Mouse (Mus musculus) monocyte, adult 5-6 weeks (primary cell): ENCODE data around the gene Brd4. TPM values are rescaled to one million over a fixed set of nuclear protein-coding genes. Genes with fewer than 3 reads are reported as not detected.

Source experiments
- ATAC-seq: fragments of 153-309, 156-312 bp; replicated peaks from 2 replicates; pipeline ENCODE4 v1.8.0; 2017; ENCODE audit warnings: mild to moderate bottlenecking; ENCODE audit not compliant: low TSS enrichment, insufficient number of reproducible peaks, severe bottlenecking, poor library complexity, low FRiP score
- total RNA-seq: library from RNA; stranded (forward); fragments of 200-1000, 200-491, 200-594 nt; gene quantifications from 3 replicates; pipeline ENCODE4 v1.2.3, GENCODE M21; 2017

Brd4 gene
- total RNA-seq, 1 experiment from 2014 or later = 47.1 TPM

DNA sequence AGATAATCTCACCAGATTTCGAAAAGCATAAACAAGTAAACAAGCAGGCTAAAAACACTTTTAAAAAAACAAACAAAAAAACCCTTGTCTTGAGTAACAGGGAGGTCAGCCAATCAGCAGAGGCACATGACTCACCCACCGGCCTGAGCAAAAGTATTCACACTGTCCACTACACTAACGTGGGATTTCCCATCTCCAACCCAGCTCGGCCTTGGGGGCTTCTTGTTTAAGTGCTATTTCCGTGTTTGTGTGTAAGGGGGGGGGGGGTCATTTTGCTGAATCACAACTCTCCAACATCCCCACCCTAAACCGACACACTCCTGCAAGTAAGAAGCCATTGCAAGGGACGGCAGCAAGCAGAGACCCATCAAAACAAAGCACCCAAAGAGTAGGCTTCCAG lies 1.2 kb downstream of the Brd4 start:
- no peak for ATAC-seq

DNA sequence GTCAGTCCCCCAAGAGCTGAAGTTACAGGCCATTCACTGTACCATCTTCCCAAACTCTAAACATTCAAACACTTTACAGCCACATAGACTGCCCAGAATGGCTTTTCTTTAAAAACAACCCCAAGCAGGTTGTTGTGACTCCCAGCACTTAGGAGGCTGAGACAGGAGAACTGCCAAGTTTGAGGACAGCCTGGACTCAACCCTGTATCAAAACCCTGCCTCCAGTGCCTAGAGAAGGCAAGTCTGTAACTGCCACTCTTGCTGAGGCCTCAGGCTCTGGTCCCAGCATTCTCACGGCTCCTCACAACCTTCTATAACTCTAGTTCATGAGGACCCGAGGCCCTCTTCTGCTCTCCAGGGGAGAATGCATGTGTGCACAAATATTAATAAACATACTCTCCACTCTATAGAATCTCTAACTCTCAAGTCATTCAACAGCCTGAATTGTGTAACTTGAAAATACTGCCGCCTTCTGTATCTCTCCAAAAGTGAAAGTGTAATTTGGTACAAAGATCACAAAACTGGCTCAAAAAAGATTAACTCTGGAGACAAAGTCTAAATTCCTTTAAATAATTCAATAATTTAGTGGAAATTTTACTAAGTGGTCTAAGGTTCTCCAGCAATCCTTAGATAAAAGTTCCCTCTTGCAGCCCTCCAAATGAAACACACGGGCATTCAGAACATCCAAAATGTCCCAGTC lies 2.8 kb downstream of the Brd4 start:
- no peak for ATAC-seq

DNA sequence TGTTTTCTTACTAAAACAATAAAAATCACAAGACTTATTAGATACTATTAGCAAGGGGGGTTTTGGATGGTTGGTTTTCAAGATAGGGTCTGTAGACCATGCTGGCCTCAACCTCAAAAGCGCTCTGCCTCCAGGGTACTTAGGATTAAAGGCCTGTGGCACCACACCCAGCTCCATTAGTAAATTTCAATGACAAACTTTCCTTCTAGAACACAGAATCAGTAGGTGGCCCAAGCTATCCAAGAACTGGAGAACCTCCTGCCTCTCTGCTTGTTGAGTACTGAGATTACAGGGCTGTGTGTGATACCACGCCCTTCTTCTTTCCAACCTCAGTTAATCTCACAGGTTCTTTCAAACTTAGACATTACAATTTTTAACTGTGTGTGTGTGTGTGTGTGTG lies 3.4 kb downstream of the Brd4 start:
- no peak for ATAC-seq

DNA sequence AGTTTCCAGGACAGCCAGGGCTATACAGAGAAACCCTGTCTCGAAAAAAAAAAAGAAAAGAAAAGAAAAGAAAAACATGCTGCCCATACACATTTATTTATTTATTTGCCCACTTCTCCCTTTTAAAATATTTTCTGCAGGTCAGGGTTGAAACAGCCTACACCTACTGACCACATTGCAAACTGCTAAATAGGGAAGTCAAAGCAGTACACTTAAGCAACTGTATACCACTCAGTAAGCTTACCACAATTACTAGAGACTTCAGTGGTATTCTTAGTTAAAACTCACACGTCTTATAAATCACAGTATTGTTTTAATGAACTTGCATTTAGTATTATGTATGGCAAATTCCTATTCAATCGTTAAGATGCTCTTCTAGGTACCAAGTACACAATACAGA lies 3.9 kb downstream of the Brd4 start:
- peak; percentile 46; the same call in 1 of the 2 replicates for ATAC-seq

DNA sequence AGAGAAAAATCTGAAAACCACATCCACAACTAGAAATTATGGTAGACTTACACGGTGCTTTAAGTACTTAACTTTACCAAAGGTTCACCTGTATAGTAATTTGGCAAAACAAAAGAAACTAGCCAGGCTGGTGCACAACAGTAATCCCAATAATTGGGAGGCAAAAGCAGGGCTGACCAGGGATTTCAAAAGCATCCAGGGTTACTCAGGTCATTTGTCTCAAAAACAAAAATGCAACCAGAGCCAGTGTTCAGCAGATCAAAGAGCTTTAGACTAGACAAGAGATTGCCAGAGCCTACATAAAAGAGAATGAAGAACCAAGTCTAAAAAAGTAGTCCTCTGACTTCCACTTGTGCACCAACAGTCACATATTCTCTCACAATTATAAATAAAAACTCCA lies 7.3 kb downstream of the Brd4 start:
- no peak for ATAC-seq

DNA sequence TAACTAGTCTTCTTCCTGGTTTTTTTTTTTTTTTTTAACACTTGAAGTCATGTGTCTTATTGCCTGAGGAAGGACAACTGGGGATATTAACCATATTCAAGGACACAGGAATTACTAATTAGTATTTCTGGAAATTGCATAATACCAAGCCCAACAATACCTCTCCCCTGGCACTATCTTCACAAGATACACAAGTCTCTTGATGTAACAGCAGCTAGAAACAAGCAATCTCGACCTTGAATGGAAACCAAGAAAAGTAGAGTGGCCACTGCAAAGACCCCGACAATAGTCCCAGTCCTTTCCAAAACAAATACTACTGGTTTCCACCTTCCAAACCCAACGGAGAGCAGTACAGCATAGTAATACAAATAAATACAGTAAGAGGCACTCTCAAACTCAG lies 9.0 kb downstream of the Brd4 start:
- ATAC-seq = no peak

DNA sequence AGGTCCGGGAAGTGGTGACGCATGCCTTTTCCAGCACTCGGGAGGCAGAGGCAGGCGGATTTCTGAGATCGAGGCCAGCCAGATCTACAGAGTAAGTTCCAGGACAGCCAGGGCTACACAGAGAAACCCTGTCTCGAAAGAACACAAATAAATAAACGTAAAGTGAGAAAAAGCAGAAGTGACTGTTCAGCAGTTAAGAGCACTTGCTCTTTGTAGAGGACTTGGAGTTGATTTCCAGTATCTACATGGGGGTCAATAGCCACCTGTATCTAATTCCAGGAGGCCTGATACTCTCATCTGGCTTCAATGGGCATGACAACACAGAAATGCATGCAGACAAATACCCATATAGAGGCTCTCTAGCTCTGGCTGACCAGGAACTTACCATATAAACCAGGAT lies 15.4 kb downstream of the Brd4 start:
- no peak for ATAC-seq

DNA sequence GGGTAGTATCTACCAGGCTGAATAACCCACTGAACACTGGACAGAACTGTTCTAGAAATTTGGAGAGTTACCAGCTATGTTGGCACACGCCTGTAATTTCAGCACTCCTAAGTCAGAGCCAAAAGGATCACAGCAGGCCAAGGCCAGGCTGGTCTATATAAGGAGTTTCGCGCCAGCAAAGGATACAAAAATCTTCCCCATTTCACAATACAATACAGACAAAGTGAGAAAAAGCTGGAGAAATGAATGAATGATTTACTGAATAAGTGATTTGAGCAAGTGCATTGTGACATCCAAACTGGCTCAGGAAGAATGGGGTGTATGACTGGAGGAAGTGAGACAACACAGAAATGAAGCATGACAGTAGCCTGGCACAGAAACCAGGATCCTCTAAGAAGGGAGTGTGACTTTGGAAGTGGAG lies 16.0 kb downstream of the Brd4 start:
- ATAC-seq = peak; percentile 61; the same call in 1 of the 2 replicates

DNA sequence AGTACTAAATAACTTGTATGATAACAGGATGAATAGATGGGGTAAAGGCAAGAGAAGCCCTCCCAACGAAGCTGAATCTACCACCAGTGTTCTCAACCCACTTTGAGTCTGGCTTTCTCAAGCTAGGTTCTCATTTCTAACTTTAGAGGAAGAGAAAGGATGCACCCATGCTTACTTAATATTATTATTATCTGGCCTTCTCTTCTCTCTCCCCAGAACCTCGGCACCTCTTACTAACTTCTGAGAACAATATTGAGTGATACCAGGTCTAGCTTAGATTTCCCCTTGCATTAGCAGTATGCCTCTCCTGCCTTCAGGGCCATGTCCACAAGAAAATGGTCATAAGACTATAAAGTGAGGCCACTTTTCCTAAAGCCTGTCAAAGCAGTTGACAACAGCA lies 16.4 kb downstream of the Brd4 start:
- no peak for ATAC-seq

DNA sequence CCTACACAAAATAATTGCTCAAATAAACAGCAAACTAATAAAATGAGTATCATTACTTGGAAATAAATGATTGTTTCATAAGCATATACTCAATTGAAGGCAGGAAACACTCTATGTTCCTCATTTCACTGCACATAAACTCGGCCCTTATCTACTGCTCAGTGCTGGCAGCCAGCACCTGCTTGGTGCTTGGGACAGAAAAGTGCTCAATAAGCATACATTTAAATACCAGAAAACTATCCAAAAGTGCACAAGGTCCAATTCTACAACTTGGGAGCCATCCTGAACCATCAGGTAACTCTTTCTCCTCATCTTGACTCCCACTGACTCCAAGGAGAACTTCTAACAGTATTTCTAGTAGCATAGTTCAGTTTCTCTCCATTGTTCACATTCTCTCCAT lies 16.9 kb downstream of the Brd4 start:
- no peak for ATAC-seq

DNA sequence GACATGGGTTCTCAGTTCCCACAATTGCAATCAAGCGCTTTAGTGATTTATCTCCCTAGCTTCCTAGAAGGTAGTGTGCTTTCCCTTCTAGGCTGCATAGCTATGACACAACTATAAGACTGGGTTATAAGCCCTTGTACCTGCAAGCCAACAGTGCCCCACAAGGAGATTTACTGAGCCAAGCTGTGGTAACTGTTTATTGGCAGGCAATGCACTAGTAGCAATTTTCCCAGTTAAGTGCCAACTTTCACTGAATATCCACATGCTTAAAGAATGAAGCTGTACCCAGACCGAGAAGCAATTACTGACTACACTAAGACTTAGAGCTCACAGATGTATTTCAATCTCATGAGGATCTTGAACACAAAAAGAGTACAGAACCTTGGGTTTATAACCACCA lies 20.9 kb downstream of the Brd4 start:
- ATAC-seq = no peak

DNA sequence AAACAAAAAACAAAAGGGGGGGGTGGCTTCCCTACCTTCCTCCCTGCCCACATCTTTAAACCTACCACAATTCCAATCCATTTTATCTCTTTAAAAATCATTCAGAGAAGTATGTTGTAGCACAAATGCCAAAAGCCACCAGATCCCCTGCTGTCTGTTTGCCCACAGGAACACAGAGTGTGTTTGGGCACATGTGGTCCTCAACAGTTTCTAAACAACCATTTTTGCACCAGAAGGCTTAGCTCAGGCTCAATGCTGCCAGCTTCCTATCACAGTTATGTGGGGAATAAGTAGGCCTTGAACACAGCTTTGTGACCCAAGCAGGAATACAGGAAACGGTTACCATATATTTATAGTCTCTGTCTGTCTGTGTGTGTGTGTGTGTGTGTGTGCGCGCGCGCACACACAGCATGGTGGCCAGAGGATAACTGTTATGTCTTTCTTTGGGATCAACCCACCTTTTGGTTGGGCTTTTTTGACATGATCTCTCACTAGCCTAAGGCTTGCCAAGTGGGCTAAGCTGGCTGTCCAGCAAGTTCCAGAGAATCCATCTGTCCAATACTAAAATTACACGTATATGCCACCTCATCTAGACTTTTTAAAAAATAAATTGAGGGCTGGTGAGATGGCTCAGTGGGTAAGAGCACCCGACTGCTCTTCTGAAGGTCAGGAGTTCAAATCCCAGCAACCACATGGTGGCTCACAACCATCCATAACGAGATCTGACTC lies 21.5 kb downstream of the Brd4 start:
- no peak for ATAC-seq

DNA sequence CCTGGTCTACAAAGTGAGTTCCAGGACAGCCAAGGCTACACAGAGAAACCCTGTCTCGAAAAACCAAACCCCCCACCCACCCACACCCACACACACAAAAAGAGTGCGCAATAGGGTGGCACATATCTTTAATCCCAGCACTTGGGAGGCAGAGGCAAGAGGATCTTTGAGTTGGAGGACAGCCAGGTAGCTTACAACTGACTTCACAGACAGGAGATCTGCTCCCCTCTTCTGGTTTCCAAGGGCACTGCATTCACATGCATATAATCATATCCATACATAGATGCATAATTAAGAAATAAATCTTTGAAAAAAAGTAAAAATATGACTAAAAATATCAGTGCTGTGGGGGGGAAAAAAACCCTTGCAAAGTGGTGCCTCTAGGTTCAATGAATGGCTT lies 25.7 kb downstream of the Brd4 start:
- ATAC-seq = no peak

DNA sequence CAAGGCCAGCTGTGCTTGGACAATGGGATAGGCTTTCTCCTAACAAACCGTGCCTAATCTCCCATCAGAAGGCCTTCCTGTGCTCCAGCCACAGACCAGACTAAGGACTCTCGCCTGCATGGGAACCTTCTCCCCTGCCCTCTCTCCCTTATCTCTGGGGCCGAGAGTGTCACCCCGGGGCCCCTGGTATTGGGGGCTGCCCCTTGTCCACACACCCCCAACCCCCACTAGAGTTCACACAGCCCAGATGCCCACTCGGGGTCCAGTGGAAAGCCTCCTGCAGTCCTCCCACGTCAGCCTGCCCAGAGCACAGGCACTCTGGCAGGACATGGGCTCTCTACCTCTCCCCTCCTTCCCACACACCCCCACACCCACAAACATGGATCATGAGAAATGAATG lies 26.6 kb downstream of the Brd4 start:
- no peak for ATAC-seq

DNA sequence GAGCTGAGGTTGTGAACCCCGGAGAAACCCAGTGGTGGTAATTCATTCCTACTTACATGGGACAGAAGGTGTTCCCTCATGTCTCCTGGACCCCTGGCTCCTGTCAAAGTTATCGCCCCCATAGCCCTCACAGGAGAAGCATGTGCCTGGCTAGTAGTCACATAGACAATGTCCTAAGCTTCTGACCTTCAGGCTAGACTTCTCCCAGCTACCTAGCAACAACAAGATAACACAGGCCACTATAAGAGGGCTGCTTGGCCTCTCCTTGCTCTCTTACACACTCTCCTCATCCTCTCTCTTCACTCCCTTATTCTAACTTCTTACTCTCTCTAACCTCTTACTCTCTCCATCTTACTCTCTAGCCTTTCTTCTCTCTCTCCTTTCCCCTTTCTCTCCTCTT lies 27.1 kb downstream of the Brd4 start:
- ATAC-seq = no peak

DNA sequence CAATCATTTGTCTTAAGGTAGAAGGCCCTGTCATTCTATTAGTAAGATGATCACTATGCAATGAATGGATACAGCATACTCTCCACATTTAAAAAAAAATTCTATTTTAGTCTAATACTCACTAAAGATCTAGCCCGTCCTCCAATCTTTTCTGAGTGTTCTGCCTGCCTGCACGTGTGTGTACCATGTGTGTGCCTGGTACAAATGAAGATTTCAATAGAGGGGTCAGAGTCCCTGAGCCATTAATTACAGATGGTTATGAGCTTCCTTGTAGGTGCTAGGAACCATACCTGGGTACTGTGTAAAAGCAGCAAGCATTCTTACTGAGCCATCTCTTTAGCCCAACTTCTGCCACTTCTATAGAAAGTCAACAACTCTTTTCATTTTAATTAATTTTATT lies 27.6 kb downstream of the Brd4 start:
- no peak for ATAC-seq

DNA sequence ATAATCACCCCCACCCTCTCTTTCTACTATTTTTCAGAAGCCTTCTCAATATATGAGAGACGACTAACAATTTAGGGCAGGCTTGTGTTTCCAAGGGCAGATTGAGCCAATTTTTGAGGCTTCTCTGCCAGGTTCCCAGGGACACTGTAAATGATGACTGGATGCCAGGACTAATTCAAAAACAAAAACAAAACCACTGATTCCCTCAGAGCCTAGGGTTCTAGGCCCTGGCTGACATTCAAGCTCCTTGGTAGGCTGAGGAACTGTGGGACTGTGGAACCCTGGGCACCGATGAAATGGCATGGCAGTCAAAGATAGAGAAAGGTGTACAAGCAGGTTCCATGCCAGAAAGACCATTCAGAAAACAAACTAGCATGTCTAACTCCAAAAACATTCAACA lies 31.3 kb downstream of the Brd4 start:
- no peak for ATAC-seq

DNA sequence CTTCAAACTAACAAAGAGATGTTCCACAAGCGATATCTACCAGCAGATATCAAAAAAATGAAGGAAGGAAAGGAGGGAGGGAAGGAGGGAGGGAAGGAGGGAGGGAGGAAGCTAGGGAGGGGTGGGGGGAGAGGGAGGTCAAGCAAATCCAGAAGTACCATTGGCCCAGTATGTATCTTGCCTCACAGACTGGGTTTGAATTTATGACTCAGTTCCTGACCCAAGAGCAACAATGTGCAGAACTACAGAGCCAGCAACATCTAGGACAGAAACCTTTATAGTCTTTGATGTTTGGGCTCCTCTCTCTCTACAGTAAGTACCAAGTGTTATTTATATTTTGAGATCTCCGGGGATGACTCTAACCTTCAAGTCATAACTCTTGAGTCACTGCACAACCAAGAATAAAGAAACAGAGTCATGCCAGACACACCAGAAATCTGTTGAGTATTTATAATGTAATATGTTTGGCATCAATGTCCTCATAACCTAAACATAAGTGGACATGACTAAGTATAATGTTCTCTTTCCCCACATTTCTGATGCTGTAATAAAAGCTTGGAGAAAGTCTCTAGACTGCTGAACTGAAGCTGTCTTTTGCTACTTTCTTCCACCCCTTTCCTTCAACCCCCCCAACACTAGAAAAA lies 32.6 kb downstream of the Brd4 start:
- ATAC-seq = no peak

DNA sequence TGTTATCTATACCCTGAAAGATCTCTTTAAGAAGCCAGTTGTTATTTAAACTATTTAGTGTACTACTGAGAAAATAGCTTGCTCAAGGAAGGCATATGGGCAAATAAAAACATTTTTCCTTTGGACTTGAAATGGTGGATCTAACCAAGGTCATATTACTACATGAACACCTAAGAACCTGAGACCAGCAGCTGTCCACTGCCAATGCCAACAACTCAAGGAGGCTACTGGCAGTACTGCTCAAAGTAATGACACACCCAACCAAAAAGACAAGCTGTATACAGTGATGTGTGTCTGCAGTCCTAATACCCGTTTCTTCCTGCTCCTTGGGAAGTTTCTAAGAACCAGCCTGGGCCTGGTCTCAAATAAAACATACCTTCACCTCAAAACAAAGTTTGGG lies 34.5 kb downstream of the Brd4 start:
- ATAC-seq = no peak

DNA sequence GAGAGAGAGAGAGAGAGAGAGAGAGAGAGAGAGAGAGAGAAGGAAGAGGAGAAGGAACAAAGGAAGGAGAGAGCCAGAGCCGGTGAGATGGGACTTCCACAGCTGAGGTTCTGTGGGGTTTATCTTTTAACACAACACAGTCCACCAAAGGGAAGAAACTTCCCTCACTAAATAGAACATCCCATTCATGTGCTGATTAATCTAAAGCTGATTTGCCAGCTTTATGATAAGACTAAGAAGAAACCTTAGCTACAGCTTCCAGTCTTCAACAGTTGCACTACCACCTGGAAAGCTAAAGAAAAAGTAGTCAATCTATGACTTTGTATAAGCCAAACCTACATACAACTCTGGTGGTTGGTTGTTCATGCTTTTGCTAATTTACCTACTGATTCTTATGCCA lies 36.3 kb downstream of the Brd4 start:
- ATAC-seq = no peak
